Mouse (Mus musculus) testis, postnatal 14 days (tissue): ENCODE measurements around the gene Gja3.
"Not testable (repeated sequence)": the region's sequence is repeated elsewhere in the genome, so short reads cannot be mapped to it uniquely, and the experiment has no call there.

Experiments used
- DNase-seq: peaks from one replicate; pipeline ENCODE4 v3.0.0; 2021; ENCODE audit warnings: low spot score

Gja3 gene

GRCm38 (mm10) chr14:57034135-57034534, 23.8 kb downstream of the Gja3 start:
- DNase-seq: no peak

GRCm38 (mm10) chr14:57032850-57033249, 25.1 kb downstream of the Gja3 start:
- no peak for DNase-seq

GRCm38 (mm10) chr14:57018436-57018835, 39.5 kb downstream of the Gja3 start:
- no peak for DNase-seq

- not testable (repeated sequence) for DNase-seq
These were observed 41.1 kb downstream of the Gja3 start for GRCm38 (mm10) chr14:57016806-57017205.

GRCm38 (mm10) chr14:56988621-56989020, 69.3 kb downstream of the Gja3 start:
- DNase-seq: no peak
